Mouse (Mus musculus): Measurements from ENCODE around the gene Zranb1. TPM values are rescaled to one million over a fixed set of nuclear protein-coding genes. Genes with fewer than 3 reads are reported as not detected.

Zranb1 gene
- polyA plus RNA-seq, 2 experiments from 2014 or later = 11.4 to 15.4 TPM

Other genes with a start within 250 kb of the Zranb1 start
- 100 to 1,000 TPM in 1 of 2 experiments, 10 to 100 TPM in 1; 73.4 to 102 TPM for gene Fam53b, start 117.3 kb upstream of the Zranb1 start, polyA plus RNA-seq (2017; shearing (Covaris generic))
- gene Eef1akmt2, start 78.5 kb upstream of the Zranb1 start, polyA plus RNA-seq (2017; shearing (Covaris generic)) = 10 to 100 TPM; 55.3 to 58.5 TPM
- 10 to 100 TPM; 35.2 to 37.9 TPM for gene Abraxas2, start 71.9 kb upstream of the Zranb1 start, polyA plus RNA-seq (2017; shearing (Covaris generic))
- gene Fgfr2, start 192.2 kb downstream of the Zranb1 start, polyA plus RNA-seq (2017; shearing (Covaris generic)) = not detected
- 1 to 10 TPM; 7.8 to 8.2 TPM for gene Ctbp2, start 193.2 kb downstream of the Zranb1 start, polyA plus RNA-seq (2017; shearing (Covaris generic))

Measured in CD4-positive, CD25-positive, alpha-beta regulatory T cell, adult 4 months (primary cell).